Mouse (Mus musculus) megakaryocyte-erythroid progenitor cell, adult 5-6 weeks (primary cell): ENCODE data around the gene Bmi1. TPM values are rescaled to one million over a fixed set of nuclear protein-coding genes. Genes with fewer than 3 reads are reported as not detected.

Experiments used
- ATAC-seq: replicated peaks from 2 replicates; pipeline ENCODE4 v1.8.0; 2016; ENCODE audit warnings: mild to moderate bottlenecking, inconsistent platforms; ENCODE audit not compliant: severe bottlenecking, poor library complexity, low FRiP score, low TSS enrichment
- total RNA-seq, 2 experiments: library from RNA; stranded (forward) in 1 of 2; stranded (reverse) in 1 of 2; fragments of 200-1000, 215-1000 nt in 1 of 2; fragments of >200 nt in 1 of 2; fragmentation: Nextera tagmentation in 1 of 2; gene quantifications; 2 replicates each; pipeline ENCODE4 v1.2.3; 2014 to 2017

The Bmi1 gene
- total RNA-seq, 2 experiments from 2014 or later, result 30.3 to 89.5 TPM

- ATAC-seq, result no peak
Observed at GRCm38 (mm10) chr2:18713071-18713470, 36.3 kb downstream of the Bmi1 start.

DNA sequence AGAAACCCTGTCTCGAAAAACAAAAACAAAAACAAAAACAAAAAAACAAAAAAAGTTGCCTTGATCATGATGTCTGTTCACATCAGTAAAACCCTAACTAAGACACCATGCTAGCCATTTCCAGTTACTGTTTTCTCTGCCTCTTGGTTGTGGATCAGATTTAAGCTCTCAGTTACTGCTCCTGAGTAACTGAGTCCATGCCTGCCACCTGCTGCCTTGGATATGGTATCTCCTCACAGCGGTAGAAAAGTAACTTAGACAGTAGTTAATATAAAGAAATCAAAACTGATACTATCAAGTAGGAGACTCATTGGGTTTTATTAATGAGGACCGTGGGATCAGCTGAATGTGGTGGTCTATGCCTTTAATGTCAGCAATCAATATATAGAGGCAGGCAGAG lies 37.5 kb downstream of the Bmi1 start:
- ATAC-seq, result no peak

DNA sequence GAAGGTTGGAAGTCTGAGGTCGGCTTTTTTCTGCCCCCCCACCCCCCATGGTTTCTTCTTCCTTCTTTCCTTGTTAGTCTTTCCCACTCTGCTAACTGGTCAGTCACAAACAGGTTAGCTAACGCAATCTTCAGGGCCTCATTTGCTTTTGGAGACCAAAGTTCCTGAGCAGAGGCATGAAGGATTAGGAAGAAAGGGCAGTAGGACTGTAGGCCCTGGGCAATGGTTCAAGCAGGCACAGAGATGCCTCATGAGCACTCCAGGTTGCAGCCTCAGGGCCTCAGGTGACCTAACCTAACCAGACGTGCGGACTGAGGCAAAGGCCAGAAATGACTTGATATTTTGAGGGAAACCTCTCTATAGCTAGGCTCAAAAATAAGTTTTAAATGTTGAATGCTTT lies 41.7 kb downstream of the Bmi1 start:
- no peak for ATAC-seq

DNA sequence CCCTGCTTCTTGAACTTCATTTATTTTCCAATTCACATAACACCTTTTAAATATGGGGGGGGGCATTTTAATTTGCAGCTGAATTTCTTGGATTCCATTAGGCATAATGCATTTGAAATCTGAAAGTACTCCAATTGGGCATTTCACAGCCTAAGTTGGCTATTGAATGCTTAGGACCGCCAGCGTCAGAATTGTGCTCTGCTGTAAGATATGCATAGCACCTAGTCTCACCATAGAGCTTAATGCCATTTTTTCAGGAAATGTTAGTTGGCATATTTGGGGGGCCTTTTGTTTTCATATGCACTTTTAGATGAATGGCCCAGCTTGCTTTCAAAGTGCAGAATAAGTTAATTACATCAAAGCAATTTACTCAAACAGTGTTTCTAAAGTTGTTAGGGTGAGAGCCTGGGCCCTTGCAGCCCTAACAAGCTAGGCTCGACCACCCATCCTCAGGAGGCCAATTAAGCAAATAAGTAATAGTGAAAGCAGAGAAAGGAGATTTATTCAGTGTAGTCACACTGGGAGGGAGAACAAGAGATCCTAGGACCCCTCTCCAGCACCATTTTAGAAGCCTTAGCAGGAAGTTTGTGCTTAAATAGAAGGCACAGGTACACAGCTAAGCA lies 45.5 kb downstream of the Bmi1 start:
- no peak for ATAC-seq

GRCm38 (mm10) chr2:18724462-18724861 lies 47.6 kb downstream of the Bmi1 start:
- ATAC-seq, result no peak

GRCm38 (mm10) chr2:18725880-18726279 lies 49.1 kb downstream of the Bmi1 start:
- no peak for ATAC-seq

DNA sequence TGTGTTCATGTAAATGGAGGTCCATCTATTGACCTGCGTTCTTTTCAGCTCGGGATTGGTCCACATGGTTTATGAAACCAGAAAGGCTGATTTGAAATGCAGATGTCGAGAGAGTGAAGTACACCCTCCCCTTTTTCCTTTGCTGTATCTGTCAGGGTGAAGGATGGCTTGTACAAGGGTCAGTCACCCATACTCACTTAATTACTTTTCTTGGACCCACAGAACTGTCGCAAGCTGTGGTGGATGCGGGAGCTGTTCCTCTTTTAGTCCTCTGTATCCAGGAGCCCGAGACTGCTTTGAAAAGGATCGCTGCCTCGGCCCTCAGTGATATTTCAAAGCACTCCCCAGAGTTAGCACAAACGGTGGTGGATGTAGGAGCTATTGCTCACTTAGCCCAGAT lies 54.9 kb downstream of the Bmi1 start:
- no peak for ATAC-seq

- peak; percentile 79 for ATAC-seq
Observed at GRCm38 (mm10) chr2:18734394-18735127, 57.7 kb downstream of the Bmi1 start.

Other genes starting within 250 kb of the Bmi1 start
- gene Commd3, start 4.6 kb upstream of the Bmi1 start, total RNA-seq (2014; fragmentation: Nextera tagmentation), result 131 and 154 TPM in 2 replicates
- 179 and 216 TPM in 2 replicates for gene Commd3, start 4.6 kb upstream of the Bmi1 start, total RNA-seq (2017)
- gene Spag6, start 17.0 kb downstream of the Bmi1 start, total RNA-seq (2014; fragmentation: Nextera tagmentation), result not detected in 2 replicates
- gene Spag6, start 17.0 kb downstream of the Bmi1 start, total RNA-seq (2017), result not detected in 2 replicates